Mouse (Mus musculus) right cerebral cortex, adult 2 months (tissue): ENCODE results near the gene Endod1.

Source experiments
- DNase-seq, 2 experiments: peaks; one replicate each; pipeline ENCODE4 v3.0.0; 2021 to 2022; ENCODE audit warnings: low spot score in 2 of 2

Endod1 gene

DNA sequence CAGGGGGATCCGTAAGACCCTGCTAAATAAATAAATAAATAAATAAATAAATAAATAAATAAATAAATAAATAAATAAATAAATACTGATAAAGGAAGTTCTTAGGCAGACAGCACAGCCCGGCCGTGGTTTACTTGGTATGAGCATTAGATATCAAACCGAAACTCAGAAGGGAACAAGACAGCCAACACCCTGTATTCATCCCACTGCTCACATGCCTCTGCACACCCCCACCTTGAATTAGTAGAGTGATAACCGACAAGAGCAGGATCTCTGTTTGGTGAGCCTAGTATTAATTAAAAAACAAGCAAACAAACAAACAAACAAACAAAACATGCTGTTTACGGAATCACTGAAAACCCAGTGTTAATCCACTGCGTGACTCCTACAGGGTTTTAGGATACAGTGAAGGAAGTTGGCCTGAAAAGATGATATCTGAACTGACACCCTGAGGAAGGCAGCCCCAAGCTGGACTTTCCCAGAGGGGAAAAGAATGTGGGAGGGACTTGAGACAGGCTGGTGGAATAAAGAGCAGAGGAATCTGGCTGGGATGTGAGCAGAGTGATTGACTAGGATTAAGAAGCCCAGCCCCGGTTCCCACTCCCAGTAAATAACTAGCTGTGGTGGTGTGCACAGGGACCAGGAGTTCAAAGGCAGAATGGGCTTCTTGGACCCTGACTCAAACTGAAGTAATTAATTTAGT lies at the start of gene Endod1:
TSS of gene Endod1 (minus strand) at position 155 of the 703 bp plus-strand sequence.
- DNase-seq: peak; percentile 26 to 47

DNA sequence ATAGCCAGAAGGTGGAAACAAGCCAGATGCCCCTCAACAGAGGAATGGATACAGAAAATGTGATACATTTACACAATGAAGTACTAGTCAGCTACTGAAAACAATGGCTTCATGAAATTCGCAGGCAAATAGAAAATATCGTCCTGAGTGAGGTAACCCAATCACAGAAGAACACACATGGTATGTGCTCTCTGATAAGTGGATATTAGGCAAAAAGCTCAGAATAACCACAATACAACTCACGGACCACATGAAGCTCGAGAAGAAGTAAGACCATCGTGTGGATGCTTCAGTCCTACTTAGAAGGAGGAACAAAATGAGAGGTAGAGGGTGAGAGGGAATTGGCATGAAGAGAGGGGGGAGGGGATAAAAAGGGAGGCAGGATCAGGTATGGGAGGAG lies 27.8 kb upstream of the Endod1 start:
- no peak for DNase-seq

DNA sequence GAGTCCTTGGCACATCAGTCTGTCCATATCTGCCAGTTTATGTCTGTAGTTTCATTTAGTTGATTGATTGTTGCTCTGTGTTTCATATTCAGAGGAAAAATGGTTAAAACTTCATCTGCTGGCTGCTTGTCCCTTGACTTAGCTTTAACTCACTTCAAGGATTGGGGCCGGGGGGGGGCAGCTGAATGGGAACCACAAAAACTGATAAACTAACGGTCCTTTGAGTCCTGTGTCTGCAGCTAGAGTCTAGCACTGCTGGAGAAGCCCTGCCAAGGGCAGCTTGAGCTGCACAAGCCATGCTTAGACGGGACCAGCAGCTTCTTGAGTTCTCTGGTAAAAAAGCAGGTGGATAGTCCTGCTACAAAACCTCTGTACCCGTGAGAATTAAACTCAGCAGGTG lies 26.7 kb upstream of the Endod1 start:
- DNase-seq: no peak

DNA sequence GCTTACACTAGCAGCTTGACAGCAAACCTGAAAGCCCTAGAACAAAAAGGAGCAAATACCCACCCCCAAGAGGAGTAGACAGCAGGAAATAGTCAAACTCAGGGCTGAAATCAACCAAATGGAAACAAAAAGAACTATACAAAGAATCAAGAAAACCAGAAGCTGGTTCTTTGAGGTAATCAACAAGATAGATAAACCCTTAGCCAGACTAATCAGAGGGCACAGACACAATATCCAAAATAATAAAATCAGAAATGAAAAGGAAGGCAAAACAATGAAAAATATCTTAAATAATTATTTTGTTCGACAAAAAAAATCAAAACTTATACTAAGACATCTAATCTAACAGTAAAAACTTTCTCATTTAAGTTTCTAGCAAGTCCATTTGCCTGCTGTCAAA lies 24.7 kb upstream of the Endod1 start:
- no peak for DNase-seq

DNA sequence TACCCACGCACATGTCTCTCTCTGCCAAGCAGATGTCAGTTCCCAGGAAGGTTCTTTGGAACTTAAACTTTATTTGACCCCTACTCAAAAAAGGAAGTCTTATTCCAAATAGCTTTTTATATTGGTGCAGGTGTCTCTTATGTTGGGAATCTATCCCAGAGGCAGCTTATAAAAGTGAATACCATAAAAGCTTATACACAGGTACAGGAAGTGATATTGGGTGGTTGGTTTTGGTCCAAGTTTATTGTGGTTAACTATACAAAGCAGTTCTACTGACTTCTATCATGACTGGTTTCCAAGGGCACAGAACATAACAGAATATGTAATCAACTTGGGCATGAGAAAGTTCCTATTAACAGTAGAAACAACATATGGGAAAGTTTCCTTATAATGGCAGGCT lies 20.8 kb upstream of the Endod1 start:
- DNase-seq: no peak

DNA sequence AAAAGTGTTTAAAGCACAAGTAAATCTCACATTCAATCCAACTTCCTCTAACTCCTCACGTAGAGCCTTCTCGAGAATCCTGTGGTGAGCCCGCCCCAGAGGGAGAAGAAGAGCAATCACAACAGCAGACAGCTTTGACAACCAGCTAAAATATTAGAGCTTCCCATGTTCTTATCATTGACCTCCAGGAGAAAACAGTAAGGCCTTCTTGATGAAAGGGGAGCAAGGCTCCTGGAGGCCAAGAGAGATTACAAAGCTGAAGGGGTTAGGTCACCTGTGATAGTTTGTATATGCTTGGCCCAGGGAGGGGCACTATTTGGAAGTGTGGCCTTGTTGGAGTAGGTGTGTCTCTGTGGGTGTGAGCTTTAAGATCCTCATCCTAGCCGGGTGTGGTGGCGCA lies 19.1 kb upstream of the Endod1 start:
- no peak for DNase-seq

DNA sequence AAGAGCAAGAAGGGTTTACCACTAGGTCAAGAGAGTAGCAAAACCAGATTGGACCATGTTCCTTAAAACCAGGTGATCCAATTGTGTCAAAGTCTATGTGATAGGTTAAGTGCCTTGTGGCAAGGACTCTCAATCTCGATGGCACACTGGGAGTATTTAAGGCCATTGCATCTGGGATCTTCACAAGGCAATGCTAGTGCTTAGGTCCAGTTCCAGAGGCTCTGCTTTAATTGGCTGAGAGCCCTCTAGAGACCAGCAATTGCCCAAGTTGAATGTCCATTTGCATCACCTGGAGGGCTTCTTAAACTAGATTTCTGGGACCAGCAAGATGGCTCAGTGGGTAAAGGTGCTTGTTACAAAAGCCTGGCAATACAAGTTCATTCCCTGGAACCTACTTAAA lies 17.6 kb upstream of the Endod1 start:
- DNase-seq: no peak

DNA sequence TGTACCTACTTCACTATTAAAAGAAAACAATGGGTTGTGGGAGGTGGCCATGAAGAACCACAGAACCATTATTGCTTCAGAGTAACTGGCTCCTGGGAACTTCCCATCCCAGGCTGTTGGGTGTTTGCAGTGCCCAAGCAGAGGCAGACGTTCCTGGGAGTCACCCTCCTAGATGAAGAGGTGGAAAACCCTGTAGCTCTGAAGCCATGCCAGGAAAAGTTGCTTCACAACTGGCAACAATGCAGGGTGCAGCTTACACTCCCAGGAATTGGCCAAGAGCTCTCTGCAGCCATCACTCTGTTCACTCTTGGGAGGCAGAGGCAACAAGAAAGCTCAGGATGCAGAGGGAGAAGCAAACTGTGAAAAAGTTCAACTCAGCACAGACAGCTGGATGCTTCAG lies 16.8 kb upstream of the Endod1 start:
- no peak for DNase-seq

DNA sequence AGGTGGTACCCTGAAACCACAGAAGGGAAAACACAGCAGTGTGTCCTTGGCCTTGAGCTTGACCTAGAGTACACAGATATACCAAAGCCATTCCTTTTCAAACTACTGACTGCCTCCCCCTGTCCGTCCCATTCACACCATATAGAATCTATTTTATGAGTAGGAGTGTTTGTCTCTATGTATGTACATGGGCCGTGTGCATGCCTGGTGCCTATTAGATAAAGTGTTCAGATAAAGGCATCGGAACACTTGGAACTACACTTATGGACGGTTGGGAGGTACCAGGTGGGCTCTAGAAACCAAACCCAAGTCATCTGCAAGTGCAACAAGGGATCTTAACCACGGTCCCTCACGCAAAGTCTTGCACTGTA lies 16.1 kb upstream of the Endod1 start:
- DNase-seq: no peak

DNA sequence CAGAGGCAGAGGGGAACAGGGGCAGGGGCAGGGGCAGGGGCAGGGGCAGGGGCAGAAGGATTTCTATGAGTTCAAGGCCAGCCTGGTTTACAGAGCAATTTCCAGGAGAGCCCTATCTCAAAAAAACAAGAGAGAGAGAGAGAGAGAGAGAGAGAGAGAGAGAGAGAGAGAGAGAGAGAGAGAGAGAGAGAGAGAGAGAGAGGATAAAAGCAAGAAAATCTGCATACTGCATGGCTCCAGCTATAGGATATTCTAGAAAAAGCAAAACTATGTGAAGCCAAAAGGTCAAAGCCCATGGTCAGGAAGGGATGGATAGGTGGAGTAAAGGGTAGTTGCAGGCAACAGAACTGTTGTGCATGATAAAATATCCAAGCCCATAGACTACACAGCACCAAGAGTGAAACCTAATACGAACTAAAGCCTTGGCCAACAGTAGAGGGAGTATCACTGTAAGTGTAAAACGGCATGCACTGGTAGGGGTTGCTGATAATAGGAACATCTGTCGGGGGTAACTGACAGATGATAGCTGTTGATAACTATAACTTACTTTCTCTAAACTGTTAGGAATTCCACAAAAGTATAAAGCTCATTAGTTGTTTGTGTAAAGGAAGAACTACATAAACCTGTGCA lies 15.6 kb upstream of the Endod1 start:
- no peak for DNase-seq

DNA sequence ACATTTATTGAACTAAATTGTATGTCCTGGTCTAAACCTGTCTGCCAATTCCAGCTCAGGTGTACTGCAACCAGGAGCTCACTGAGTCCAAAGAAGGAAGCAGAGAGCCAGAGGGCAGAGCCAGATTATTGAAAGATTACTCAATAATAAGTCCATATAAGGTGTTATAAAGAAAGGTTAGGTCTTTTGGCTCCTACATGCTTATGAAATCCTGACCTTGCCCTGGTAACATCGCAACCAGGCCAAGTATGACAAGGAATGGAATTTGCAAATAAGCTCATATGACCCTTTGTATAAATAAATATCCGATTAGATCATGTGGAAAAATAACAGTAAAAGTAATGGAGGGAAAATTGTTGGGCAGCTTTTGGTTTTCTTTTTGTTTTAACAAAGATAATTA lies 14.8 kb upstream of the Endod1 start:
- no peak for DNase-seq

DNA sequence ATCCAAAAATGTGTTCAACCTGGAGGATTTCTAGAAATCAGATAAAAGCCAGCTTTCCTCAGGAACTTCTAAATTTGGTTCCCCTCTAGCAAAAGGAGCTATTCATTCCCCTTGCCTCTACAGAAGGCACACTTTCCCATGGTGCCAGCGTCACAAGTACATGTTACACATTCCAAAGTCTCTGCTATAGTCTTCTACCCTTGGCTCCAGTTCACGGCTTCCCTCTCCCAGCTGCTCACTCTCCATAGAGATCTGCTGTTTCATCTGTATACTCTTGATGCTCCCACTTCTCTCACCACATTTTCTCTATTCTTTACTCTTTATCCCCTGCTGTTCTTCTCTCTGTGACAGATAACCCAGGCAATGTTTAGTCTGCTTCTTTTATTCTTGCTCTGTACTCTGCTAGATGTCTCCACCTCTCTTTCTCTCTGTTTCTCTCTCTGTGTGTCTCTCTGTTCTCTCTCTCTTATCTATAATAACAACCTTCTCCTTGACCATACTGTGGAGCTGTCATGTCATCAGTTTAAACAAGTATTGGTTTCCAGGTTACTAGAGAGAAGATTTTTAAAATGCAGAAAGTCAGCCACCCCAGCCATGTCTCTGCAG lies 13.8 kb upstream of the Endod1 start:
- no peak for DNase-seq

DNA sequence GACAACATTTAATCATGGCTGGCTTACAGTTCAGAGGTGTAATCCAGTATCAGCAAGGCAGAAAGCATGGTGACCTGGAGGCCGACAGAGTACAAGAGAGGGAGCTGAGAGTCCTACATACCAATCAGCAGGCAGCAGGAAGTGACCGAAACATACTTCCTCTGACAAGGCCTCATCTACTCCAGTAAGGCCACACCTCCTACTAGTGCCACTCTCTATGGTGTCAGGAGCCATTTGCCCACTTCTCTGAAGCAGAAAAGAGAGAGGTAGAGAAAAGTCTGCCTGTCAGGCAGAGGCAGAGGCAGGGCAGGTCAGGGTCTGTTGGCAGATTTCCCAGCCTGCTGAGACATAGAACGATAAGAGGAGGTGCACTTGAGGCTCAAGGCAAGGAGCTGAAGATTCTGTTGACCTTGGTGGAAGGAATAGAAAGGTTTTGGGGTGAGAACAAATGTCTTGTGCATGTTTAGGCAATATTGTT lies 10.6 kb upstream of the Endod1 start:
- no peak for DNase-seq

DNA sequence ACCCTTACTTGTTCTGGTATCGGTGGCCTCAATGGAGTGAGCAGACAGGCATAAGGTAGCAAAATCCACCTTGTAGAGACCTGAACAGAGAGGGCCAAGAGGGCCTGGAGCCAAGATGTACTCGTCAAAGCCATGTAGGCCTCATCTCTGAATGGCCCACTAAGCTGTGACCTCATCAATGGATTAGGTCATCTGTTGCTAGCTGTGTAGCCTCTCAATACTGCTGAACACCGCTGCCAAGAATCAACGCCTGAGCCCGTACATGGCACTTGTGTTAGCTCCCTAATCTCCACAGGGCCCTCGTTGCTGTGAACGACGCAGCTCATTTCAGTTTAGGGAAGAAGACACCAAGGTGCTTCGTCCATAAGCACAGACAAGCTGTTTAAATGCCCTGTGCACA lies 10.0 kb upstream of the Endod1 start:
- DNase-seq: no peak

DNA sequence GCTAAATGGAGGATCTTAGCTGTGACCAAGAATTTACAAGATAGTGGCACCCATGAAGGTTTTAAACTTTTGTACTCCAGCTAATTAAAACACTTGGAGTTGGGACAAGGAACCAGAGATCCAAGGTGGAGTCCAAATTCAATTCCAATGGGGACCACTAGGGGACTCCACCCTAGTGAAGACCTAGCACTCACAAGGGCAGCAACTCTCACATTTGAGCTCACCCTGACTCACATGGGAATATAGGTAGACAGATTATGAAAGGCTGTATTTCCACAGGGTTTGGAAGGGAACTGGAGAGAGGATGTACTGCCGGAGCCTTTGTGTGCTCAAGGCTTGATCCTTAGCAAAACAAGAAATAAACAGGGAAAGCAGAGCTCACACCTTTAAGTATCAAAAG lies 9.0 kb upstream of the Endod1 start:
- DNase-seq: no peak

DNA sequence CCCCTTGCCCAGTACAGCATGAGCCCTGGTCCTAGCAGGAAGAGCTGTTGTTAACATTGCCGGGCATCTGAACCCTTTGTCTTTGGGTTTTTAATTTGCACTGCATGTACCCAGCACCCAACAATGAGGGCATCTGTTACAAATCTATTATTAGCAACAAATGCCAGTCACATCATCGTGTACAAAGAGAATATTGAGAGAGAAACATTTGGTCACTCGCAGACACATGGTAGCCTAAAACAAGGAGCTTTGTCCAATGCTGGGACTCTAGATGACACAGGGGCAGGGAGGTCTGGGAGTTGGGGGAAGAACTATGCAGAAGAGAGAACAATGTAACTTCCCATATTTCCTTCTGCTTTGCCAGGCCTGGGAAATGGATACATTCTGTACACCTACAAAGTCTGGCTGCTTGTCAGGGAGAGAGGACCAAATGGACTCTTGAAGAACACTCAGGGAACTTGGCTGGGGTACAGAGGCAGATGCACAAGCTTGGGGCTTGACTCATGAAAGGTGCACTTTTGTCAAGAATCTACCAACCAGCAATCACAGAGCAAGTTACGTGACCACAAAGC lies 7.8 kb upstream of the Endod1 start:
- no peak for DNase-seq

DNA sequence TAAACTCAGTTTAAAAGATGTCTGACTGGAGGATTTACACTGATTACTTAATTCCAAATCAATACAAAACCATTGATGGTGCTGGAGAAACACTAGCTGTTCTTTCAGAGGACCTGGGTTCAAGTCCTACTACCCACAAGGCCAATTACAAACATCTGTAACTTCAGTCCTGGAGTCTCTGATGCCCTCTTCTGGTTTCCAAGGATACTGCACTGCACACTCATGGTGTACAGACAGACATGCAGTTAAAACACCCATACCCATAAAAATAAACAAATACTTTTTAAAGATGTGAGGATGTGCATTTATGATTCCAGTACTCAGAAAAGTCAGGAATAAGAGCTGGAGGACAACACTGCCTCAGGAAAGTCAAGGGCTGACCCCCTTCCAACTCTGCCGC lies 6.7 kb upstream of the Endod1 start:
- DNase-seq: no peak

DNA sequence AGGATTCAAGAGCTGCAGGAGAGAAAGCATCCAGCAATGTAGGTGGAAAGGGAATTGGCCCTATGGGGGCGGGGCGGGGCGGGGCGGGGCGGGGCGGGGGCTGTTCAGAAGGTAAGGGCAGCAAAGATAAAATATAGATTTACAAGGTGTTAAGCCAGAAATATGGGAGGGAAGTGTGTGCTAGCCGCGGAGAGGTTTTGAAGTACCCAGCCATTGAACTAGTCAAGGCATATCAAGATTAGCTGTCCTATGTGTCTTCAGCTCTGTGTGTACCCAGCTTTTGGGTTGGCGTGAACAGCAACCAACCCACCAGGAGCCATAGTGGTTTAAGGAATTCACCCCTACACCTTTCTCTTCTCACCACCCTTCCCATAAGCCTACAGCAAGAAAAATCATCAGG lies 5.5 kb upstream of the Endod1 start:
- no peak for DNase-seq

DNA sequence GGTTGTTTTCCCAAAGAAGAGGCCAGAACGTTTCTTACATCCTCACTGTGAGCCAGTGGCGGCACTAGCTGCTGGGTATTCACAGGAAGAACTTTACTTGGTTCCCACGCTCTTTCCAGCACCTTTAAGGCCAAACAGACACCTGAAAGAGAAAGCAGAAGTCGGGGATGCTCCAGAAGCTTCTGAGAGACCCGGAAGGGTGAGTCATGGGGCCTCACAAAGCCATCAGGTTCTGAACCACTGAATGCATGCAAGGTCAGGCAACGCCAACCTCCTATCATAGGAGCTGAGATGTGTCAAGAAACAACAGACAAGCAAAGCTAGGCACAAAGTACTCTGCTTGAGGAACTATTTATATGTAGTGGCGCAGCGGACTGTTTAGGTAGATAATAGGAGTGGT lies 4.4 kb upstream of the Endod1 start:
- DNase-seq: no peak

DNA sequence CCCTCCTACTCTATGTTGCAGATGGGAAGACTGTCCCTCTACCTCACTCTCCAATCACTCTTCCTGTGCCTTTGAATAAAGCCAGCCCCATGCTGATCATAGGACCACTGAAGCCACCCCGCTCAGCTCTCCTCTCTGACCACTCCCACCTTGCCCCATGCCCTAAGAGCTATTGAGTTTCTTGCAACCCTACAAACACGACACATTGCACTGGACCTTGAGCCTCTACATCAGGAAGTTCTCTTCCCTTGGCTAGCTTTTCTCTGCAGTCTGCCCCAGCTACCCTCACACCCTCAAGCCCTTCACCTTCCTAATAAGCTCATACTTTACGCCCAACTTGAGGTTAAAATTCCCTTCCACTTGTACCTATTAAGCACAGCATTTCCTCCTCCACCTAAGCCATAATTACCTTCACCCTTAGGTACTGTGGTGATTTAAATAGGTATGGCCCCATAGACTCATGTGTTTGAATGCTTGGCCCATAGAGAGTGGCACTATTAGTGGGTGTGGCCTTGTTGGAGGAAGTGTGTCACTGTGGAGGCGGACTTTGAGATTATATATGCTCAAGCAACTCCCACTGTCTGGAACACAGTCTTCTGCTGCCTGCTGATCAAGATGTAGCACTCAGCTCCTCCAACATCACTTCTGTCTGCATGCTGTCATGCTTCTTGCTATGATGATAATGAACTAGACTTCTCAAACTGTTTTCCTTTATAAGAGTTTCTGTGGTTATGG lies 2.0 kb upstream of the Endod1 start:
- no peak for DNase-seq

DNA sequence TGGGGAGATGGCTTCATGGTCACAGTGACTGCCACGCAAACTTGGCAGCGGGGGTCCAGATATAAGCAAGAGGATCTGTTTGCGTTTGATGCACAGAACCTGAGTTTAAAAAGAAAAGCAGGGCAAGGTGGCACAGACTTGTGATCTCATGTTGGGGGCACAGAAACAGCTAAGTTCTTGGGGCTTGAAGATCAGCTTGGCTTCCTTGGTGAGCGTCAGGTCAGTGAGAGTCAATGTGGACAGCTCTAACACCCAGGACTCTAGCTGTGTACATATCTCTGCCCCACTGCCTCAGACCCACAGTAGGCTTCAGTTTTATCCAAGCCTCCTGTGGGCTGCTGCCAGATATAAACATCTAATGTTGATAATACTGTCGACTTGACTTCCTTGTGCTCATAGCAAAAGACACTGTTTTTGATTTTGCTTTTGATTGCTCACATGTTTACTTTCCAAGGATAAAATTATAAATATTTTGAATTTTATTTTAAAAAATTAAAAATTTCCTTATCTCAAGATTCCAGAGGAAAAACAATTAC lies 1.0 kb upstream of the Endod1 start:
- DNase-seq: no peak
